Mouse (Mus musculus): ENCODE results near the gene Pigc.

The Pigc gene

GRCm38 (mm10) chr1:161931817-161932216, 37.2 kb upstream of the Pigc start:
- Histone ChIP-seq H3K4me1 (replicated peaks; ENCODE audit: low read depth, low read length) (peaks cover 5% of the 10 kb centered on the region; the same call in 1 of the 2 replicates), H3K27me3 (ENCODE audit: insufficient read depth, low read length) (no peaks in the 10 kb centered on the region), H3K9me3 (ENCODE audit: low read length) (no peaks in the 10 kb centered on the region), H3K36me3 (ENCODE audit: insufficient read depth, low read length) (no peaks in the 10 kb centered on the region), H3K4me3 (replicated peaks; ENCODE audit: low read length) (no peak overlapping the region)
- TF ChIP-seq CTCF (conservative IDR thresholded peaks at IDR 0.05; ENCODE audit: low read length) = no peak
- TF ChIP-seq NANOG (IDR thresholded peaks at IDR 0.05; ENCODE audit: borderline replicate concordance, low read length) = no peak
- no peak for TF ChIP-seq POU5F1 (IDR thresholded peaks at IDR 0.05; ENCODE audit: borderline replicate concordance, low read length)

GRCm38 (mm10) chr1:161932286-161932685, 36.7 kb upstream of the Pigc start:
- Histone ChIP-seq H3K9me3 (ENCODE audit: low read length) (no peaks in the 10 kb centered on the region), H3K36me3 (ENCODE audit: insufficient read depth, low read length) (no peaks in the 10 kb centered on the region), H3K4me3 (replicated peaks; ENCODE audit: low read length) (no peak overlapping the region), H3K4me1 (replicated peaks; ENCODE audit: low read depth, low read length) (peaks cover 5% of the 10 kb centered on the region; the same call in 1 of the 2 replicates), H3K27me3 (ENCODE audit: insufficient read depth, low read length) (no peaks in the 10 kb centered on the region)
- TF ChIP-seq NANOG (IDR thresholded peaks at IDR 0.05; ENCODE audit: borderline replicate concordance, low read length) (no peak), CTCF (conservative IDR thresholded peaks at IDR 0.05; ENCODE audit: low read length) (no peak), POU5F1 (IDR thresholded peaks at IDR 0.05; ENCODE audit: borderline replicate concordance, low read length) (no peak)

- TF ChIP-seq NANOG (IDR thresholded peaks at IDR 0.05; ENCODE audit: borderline replicate concordance, low read length) (no peak), POU5F1 (IDR thresholded peaks at IDR 0.05; ENCODE audit: borderline replicate concordance, low read length) (no peak)
- no peaks in the 10 kb centered on the region for H3K9me3 ChIP-seq (ENCODE audit: low read length)
- H3K4me1 ChIP-seq (replicated peaks; ENCODE audit: low read depth, low read length) = no peaks in the 10 kb centered on the region
- H3K36me3 ChIP-seq (ENCODE audit: insufficient read depth, low read length) = no peaks in the 10 kb centered on the region
- no peaks in the 10 kb centered on the region for H3K27me3 ChIP-seq (ENCODE audit: insufficient read depth, low read length)
- H3K4me3 ChIP-seq (replicated peaks; ENCODE audit: low read length) = no peak overlapping the region
Measured at GRCm38 (mm10) chr1:161942082-161942481, 26.9 kb upstream of the Pigc start.

- Histone ChIP-seq H3K36me3 (ENCODE audit: insufficient read depth, low read length) (no peaks in the 10 kb centered on the region), H3K27me3 (ENCODE audit: insufficient read depth, low read length) (no peaks in the 10 kb centered on the region), H3K4me1 (replicated peaks; ENCODE audit: low read depth, low read length) (peaks cover 8% of the 10 kb centered on the region; the same call in 1 of the 2 replicates), H3K9me3 (ENCODE audit: low read length) (no peaks in the 10 kb centered on the region), H3K4me3 (replicated peaks; ENCODE audit: low read length) (no peak overlapping the region)
- TF ChIP-seq POU5F1 (IDR thresholded peaks at IDR 0.05; ENCODE audit: borderline replicate concordance, low read length) = no peak
- TF ChIP-seq CTCF (conservative IDR thresholded peaks at IDR 0.05; ENCODE audit: low read length) = no peak
- no peak for TF ChIP-seq NANOG (IDR thresholded peaks at IDR 0.05; ENCODE audit: borderline replicate concordance, low read length)
Measured at GRCm38 (mm10) chr1:161951009-161951779, 17.8 kb upstream of the Pigc start.

GRCm38 (mm10) chr1:161952599-161952998, 16.4 kb upstream of the Pigc start:
- Histone ChIP-seq H3K27me3 (ENCODE audit: insufficient read depth, low read length) (no peaks in the 10 kb centered on the region), H3K9me3 (ENCODE audit: low read length) (no peaks in the 10 kb centered on the region), H3K36me3 (ENCODE audit: insufficient read depth, low read length) (no peaks in the 10 kb centered on the region), H3K4me1 (replicated peaks; ENCODE audit: low read depth, low read length) (peaks cover 10% of the 10 kb centered on the region), H3K4me3 (replicated peaks; ENCODE audit: low read length) (no peak overlapping the region)
- TF ChIP-seq CTCF (conservative IDR thresholded peaks at IDR 0.05; ENCODE audit: low read length) = no peak
- no peak for TF ChIP-seq POU5F1 (IDR thresholded peaks at IDR 0.05; ENCODE audit: borderline replicate concordance, low read length)
- no peak for TF ChIP-seq NANOG (IDR thresholded peaks at IDR 0.05; ENCODE audit: borderline replicate concordance, low read length)

- H3K9me3 ChIP-seq (ENCODE audit: low read length) = no peaks in the 10 kb centered on the region
- peaks cover 15% of the 10 kb centered on the region for H3K4me1 ChIP-seq (replicated peaks; ENCODE audit: low read depth, low read length)
- H3K36me3 ChIP-seq (ENCODE audit: insufficient read depth, low read length) = no peaks in the 10 kb centered on the region
- TF ChIP-seq CTCF (conservative IDR thresholded peaks at IDR 0.05; ENCODE audit: low read length) (no peak), POU5F1 (IDR thresholded peaks at IDR 0.05; ENCODE audit: borderline replicate concordance, low read length) (no peak), NANOG (IDR thresholded peaks at IDR 0.05; ENCODE audit: borderline replicate concordance, low read length) (no peak)
- no peaks in the 10 kb centered on the region for H3K27me3 ChIP-seq (ENCODE audit: insufficient read depth, low read length)
- H3K4me3 ChIP-seq (replicated peaks; ENCODE audit: low read length) = no peak overlapping the region
Measured at GRCm38 (mm10) chr1:161955846-161956245, 13.1 kb upstream of the Pigc start.

GRCm38 (mm10) chr1:161957964-161958950, 10.7 kb upstream of the Pigc start:
- H3K4me1 ChIP-seq (replicated peaks; ENCODE audit: low read depth, low read length) = peaks cover 15% of the 10 kb centered on the region
- no peaks in the 10 kb centered on the region for H3K9me3 ChIP-seq (ENCODE audit: low read length)
- no peaks in the 10 kb centered on the region for H3K36me3 ChIP-seq (ENCODE audit: insufficient read depth, low read length)
- H3K4me3 ChIP-seq (replicated peaks; ENCODE audit: low read length) = peak overlapping the region; percentile 64
- TF ChIP-seq POU5F1 (IDR thresholded peaks at IDR 0.05; ENCODE audit: borderline replicate concordance, low read length) = no peak
- TF ChIP-seq NANOG (IDR thresholded peaks at IDR 0.05; ENCODE audit: borderline replicate concordance, low read length) = no peak
- TF ChIP-seq CTCF (conservative IDR thresholded peaks at IDR 0.05; ENCODE audit: low read length) = no peak
- no peaks in the 10 kb centered on the region for H3K27me3 ChIP-seq (ENCODE audit: insufficient read depth, low read length)

All from E14TG2a.4 (cell line).